Mouse (Mus musculus) layer of hippocampus, adult 2 months (tissue): ENCODE results near the gene Atp1a1. TPM values are rescaled to one million over a fixed set of nuclear protein-coding genes. Genes with fewer than 3 reads are reported as not detected.

Experiments
- DNase-seq, 2 experiments: peaks; one replicate each; pipeline ENCODE4 v3.0.0; 2022; ENCODE audit warnings: low spot score in 2 of 2
- H3K27ac ChIP-seq: fragments of 200-600 bp; 2 replicates; pipeline ENCODE4 v1.8.1; 2022
- H3K4me3 ChIP-seq: fragments of 200-600 bp; 2 replicates; pipeline ENCODE4 v1.8.1; 2022; ENCODE audit warnings: mild to moderate bottlenecking
- CTCF ChIP-seq: fragments of 200-600 bp; conservative IDR thresholded peaks from 2 replicates; pipeline ENCODE4 v1.8.1; 2022; ENCODE audit warnings: antibody characterized with exemption, mild to moderate bottlenecking, moderate library complexity
- total RNA-seq, 2 experiments: library from RNA; stranded (reverse); gene quantifications; 2 replicates each; pipeline ENCODE4 v1.2.3; 2021

Atp1a1 gene
- total RNA-seq, 2 experiments from 2014 or later: 476 to 506 TPM

DNA sequence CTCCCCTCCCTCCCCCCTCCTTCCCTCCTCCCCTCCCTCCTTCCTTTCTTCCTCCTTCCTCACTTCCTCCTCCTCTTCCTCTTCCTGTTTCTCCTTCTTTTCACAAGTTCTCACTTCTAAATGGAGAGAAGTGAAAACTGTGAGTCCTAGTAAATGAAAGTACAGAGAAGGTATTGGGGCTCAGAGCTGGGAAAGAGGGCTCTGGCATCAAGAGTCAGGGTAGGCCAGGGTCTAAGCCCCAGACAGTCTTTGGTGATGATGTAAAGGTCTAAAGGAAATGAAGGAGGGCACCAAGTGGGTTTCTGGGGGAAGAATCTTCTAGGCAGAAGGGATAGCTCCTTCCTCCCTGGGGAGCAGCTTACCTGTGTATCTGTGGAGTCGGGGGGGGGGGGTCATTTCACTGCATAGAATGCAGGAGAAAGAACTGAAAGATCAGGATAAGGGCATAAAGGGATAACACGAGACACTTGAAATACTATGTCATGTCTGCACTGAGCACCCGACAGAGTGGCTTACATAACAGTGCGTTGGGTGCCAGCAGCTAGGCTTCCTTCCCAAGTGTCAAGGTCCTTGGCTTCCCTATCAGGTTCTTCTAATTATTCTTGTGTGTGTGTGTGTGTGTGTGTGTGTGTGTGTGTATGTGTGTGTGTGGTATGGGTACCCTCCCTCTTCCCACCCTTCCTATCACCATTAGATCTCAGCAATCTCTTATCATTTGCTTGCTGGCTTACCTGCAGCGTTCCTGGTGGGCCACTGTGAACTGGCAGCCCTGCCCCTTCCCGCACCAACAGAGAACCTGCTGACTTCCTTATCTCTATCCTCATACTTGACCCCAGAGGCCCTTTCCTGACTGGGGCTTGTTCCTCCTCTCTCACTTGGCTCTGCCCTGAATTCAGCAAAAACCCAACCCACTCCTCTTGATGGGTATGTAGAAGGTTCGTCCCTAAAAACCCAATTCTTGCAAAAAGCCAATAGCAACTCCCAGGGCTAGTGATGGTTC, 51.6 kb downstream of the Atp1a1 start:
- TF ChIP-seq CTCF: no peak

DNA sequence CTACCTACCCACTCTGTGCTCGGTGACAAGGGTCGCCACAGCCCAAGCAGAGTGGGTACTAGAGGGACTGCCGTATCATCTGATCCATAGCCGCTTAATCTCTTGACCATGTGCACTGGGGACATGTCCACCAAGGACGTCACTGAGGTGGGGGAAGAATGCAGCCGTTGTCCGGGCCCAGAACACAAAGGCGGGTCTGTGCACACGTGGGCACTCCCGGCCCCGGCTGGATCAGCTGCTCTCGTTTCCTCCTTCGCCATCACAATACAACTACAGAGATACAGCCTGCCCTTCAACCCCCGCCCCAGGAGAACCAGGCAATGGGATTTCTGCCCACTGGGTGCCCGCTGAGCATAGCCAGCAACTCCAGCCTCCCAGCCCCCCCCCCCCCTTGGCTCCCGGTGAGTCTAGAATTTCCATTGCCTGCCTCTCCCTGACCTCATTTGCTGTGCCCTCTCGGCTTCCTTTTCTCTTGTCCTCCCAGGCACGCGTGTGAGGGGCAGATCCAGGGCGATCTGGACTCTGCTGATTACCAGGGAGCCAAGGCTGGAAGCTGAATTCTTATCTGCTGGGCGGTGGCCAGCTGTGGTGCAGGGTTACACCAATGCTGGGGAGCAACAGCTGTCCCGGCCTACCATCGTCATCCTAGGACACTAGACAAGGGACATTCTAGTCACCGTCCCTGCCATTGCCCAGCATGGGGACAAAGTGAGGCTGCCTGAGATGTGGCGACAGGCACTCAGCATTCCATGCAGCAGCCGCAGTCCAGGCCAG, 52.8 kb downstream of the Atp1a1 start:
- Histone ChIP-seq H3K27ac (peak overlapping the region; percentile 78), H3K4me3 (no peak overlapping the region)
- DNase-seq: peak in 1 of 2 experiments; percentile 69
- TF ChIP-seq CTCF: no peak

More for the DNA sequence above, 51.6 kb downstream of the Atp1a1 start:
- H3K27ac ChIP-seq: no peak overlapping the region
- no peak for DNase-seq
- H3K4me3 ChIP-seq: no peak overlapping the region

DNA sequence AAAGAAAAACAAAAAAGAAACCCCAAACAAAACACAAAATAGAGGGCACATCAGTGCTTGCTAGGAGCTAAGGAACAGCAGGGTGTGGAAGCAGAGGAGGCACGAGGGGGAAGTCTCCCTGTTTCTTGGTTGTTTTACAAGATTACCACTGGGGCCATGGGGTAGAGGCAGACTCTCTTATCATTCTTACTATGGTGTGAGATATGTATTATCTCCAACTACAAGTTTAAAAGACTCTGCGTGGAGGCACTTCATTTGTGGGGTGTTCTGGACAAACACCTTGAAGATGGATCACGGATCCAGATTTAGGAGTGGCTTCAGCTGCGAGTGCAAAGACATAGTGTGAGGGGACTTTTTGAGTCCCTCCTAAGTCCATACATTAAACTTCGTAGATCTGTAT, 54.7 kb downstream of the Atp1a1 start:
- no peak for DNase-seq
- no peak for TF ChIP-seq CTCF
- Histone ChIP-seq H3K4me3 (no peak overlapping the region), H3K27ac (no peak overlapping the region)

DNA sequence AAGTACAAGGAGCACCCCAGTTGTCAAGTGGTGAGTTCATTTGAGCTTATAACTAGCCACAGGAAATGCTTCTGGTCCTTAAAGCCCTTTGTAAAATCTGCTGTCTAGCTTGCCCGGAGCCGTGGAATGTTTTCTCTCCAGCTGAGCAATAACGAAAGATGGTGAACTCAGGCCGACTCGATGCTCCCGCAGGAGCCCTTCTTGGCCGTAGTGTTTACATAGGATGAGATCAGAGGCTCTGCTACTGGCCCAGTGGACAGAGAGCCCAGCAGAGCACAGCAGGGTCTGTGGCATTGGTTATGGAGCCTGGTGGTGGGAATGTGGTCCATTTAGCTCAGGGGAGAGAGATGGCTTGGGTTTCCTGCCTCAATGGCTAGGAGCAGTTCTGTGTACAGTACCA, 60.4 kb downstream of the Atp1a1 start:
- DNase-seq: no peak
- no peak for TF ChIP-seq CTCF
- Histone ChIP-seq H3K27ac (no peak overlapping the region), H3K4me3 (no peak overlapping the region)

DNA sequence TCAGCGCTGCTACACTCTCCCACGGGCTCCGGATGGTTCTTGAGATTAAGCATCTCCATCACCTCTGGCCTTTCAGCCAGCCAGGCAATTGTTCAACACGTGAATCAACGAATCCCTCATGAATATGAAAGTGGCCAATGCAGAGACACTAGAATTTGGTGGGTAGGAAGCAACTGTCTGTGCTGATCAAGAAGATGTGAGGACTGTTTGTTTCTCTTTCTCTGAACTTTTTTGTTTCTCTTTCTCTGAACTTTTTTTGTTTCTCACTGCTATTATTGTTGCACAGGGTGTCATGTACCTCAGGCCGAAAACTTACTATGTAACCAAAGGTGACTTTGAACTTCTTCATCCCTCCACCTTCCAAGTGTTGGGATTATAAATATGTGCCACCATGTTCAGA, 62.9 kb downstream of the Atp1a1 start:
- no peak overlapping the region for H3K27ac ChIP-seq
- no peak for TF ChIP-seq CTCF
- no peak overlapping the region for H3K4me3 ChIP-seq
- DNase-seq: no peak

DNA sequence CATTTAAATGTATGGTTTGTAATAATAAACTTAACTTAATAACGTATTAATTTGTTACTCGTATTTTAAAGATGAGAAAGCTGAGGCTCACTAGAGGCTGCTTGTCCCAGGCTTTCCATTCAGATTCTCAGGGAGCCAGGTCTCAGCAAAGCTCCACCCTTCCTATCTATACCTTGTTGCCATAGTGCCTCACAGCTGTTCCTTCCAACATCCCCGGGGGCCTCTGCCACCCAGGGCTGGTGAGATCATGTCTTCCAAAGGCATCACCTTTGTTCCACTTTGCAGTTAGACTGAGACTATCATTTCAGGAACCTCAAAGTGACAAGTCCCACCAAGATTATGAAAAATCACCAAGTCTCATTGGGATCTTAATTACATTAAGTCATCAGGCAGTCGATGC, 63.9 kb downstream of the Atp1a1 start:
- no peak for TF ChIP-seq CTCF

DNA sequence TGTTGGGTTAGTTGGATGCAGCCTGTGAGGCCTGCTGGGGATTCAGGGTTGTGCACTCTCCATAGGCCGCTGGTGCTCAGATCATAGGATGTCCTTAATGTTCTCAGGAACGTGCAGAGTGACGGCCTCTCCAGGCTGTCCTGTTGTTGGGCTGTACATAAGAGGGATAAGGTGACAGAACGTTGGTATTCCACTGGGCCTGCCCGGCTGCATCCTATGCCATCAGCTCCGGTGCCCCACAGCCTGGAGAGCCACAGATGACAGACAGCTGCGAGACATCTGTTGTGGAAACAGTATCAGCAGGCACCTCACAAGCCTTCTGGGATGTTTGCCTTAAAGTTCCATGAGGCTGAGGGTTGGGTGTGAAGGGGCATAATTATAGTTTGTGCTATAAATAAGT, 68.2 kb downstream of the Atp1a1 start:
- no peak for TF ChIP-seq CTCF
- no peak overlapping the region for H3K27ac ChIP-seq
- no peak overlapping the region for H3K4me3 ChIP-seq
- DNase-seq: no peak

More for the DNA sequence above, 63.9 kb downstream of the Atp1a1 start:
- H3K4me3 ChIP-seq: no peak overlapping the region
- no peak for DNase-seq
- H3K27ac ChIP-seq: no peak overlapping the region

DNA sequence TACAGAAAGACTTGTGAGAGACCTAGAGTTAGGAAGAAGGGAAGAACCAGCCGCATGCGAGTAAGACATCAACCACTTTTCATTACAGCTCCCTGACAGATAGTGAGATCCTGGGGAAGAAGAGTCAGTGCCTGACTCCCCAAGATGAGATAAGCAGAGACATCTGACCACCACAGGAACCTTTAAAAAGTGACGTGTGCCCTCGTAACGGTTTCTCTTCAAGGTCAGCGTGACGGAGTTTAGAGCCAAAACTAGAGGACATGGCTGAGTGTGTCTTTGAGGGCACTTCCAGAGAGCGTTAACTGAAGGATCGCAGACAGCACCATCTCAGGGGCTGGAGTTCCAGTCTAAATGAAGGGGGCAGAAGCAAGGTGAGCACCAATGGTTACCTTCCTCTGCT, 70.2 kb downstream of the Atp1a1 start:
- DNase-seq: no peak
- Histone ChIP-seq H3K27ac (no peak overlapping the region), H3K4me3 (no peak overlapping the region)
- TF ChIP-seq CTCF: no peak

DNA sequence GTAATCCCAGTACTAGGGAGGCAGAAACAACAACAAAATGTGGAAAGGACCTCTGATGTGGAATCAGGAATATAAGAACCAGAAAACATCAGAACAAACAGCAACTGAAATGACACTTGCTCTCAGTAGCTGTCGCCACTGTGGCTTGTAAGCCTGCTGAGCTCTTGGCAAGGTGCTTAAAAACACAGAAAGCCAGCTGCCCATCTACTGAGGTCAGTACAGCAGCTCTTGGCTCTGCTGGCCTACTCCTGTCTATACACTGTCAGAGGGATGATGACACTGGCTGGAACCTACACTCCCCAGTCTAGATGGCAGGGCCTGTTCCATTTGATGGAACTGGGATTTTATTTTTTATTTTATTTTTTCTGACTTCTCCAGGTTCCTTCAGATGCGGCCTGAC, 71.1 kb downstream of the Atp1a1 start:
- TF ChIP-seq CTCF: no peak
- Histone ChIP-seq H3K27ac (no peak overlapping the region), H3K4me3 (no peak overlapping the region)
- DNase-seq: no peak

DNA sequence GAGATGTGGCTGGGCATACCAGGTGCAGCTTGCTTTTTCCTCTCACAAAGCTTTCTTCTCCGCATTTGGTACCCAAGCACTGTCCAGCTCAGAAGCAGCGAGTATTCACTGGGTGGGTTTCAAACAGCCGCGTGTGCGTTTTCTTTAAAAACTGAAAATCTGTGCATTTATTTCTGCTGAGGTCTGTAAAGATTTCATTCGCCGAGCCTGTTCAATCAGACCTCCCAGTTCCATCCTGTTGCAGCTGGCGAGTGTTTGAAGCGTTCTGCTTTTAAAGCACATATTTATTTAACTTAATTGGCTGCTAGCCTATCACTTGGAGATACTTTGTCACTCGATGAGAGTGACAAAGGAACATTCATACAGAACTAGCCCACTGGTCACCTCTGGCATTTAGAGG, 73.6 kb downstream of the Atp1a1 start:
- Histone ChIP-seq H3K4me3 (no peak overlapping the region), H3K27ac (no peak overlapping the region)
- DNase-seq: no peak
- TF ChIP-seq CTCF: no peak

DNA sequence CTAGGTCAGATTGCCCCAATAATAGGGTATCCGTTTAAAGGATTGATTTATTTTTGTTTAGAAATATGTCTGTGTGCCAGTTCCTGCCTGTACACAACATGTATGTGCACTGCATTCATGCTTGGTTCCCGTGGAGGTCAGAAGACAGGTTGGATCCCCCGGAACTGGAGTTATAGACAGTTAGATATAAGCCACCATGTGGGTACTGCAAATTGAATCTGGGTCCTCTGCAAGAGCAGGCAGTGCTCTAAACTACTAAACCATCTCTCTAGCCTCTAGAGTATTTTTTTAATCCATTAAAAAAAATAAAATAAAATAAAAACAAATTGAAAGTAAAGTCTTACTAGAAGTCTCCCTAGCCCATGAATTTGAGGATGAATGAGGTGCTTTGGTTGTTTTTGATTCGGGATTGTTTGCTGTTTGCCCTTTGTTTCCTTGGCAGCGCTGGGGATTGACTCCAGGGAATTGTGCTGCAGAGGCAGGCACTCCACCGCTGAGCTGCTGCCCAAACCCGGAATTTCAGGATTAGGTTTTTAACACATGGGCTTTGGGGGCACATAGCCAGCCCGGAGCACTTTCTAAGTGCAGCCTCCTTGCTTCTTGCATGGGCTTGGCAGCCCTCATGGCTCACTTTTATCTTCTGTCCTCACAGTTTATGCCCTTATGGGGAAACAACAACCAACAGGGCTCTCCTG, 75.4 kb downstream of the Atp1a1 start:
- Histone ChIP-seq H3K4me3 (no peak overlapping the region), H3K27ac (no peak overlapping the region)
- TF ChIP-seq CTCF: no peak
- no peak for DNase-seq

DNA sequence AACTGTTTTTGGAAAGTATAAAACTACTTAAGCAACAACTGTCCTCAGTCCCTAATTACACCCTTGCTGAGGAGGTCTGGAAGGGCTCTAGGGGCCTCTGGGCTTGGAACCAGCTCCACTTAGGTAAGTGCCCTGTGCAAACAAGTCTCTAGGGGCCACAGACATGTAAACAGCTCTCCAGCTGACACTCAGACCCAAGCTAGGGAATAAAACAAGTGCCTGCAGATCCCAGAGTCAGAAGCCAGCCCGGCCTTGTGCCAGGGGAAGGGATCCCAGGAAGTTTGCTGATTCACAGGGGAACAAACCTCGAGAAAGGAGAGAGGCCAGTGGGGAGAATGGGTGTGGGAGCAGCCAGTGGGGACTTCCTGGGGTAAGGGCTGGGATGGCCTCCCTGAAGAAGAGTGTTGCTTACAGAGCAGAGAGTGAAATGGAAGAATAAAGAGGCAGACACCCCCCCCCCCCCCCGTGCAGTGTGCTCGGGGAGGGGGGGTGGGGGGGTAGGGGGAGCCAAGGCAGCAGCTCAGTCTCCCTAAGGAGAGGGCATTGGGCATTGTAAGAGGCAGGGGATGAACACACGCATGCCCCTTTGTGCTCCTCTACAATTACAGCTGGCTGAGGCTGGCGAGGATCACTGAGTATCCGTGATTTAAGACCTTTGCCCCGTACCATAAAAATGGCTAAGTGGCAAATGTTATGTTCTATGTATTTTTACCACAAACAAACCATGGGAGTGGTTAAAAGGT, 76.2 kb downstream of the Atp1a1 start:
- H3K4me3 ChIP-seq: no peak overlapping the region
- DNase-seq: no peak
- no peak overlapping the region for H3K27ac ChIP-seq
- no peak for TF ChIP-seq CTCF
